Mouse (Mus musculus): Measurements from ENCODE around the gene Ap2a2. TPM values are rescaled to one million over a fixed set of nuclear protein-coding genes. Genes with fewer than 3 reads are reported as not detected.

Gene Ap2a2
- polyA plus RNA-seq, 1 experiment from 2014 or later = 54.8 TPM

GRCm38 (mm10) chr7:141670999-141671398, 109.0 kb downstream of the Ap2a2 start:
- WGBS = 68% methylated on average over 4 of the region's 4 CpGs
- no peak for ATAC-seq (ENCODE audit: extremely low read depth, insufficient number of reproducible peaks, low FRiP score, low TSS enrichment)
- H3K36me3 ChIP-seq = no peaks in the 10 kb centered on the region

GRCm38 (mm10) chr7:141671626-141672291, 109.8 kb downstream of the Ap2a2 start:
- WGBS = 70% methylated on average over 5 of the region's 5 CpGs
- no peaks in the 10 kb centered on the region for H3K27me3 ChIP-seq (replicated peaks)
- H3K36me3 ChIP-seq = no peaks in the 10 kb centered on the region
- H3K4me3 ChIP-seq = no peak overlapping the region
- H3K9ac ChIP-seq = no peak overlapping the region
- H3K4me1 ChIP-seq = no peaks in the 10 kb centered on the region
- H3K4me2 ChIP-seq = no peak overlapping the region
- ATAC-seq (ENCODE audit: extremely low read depth, insufficient number of reproducible peaks, low FRiP score, low TSS enrichment) = no peak
- no peak overlapping the region for H3K27ac ChIP-seq (replicated peaks)
- H3K9me3 ChIP-seq = no peaks in the 10 kb centered on the region

More at GRCm38 (mm10) chr7:141670999-141671398, 109.0 kb downstream of the Ap2a2 start:
- H3K4me2 ChIP-seq = no peak overlapping the region
- H3K9me3 ChIP-seq = no peaks in the 10 kb centered on the region
- H3K27me3 ChIP-seq (replicated peaks) = no peaks in the 10 kb centered on the region
- no peak overlapping the region for H3K9ac ChIP-seq
- H3K4me1 ChIP-seq = no peaks in the 10 kb centered on the region
- H3K4me3 ChIP-seq = no peak overlapping the region
- no peak overlapping the region for H3K27ac ChIP-seq (replicated peaks)

GRCm38 (mm10) chr7:141678922-141679321, 116.9 kb downstream of the Ap2a2 start:
- Histone ChIP-seq H3K4me1 (no peaks in the 10 kb centered on the region), H3K9ac (no peak overlapping the region), H3K27me3 (replicated peaks) (0 out of 2 replicates have a peak, but pooled peaks cover 6% of the 10 kb centered on the region), H3K4me3 (no peak overlapping the region), H3K9me3 (no peaks in the 10 kb centered on the region), H3K36me3 (no peaks in the 10 kb centered on the region), H3K4me2 (no peak overlapping the region), H3K27ac (replicated peaks) (no peak overlapping the region)
- ATAC-seq (ENCODE audit: extremely low read depth, insufficient number of reproducible peaks, low FRiP score, low TSS enrichment) = no peak
- WGBS = 69% methylated on average over 4 of the region's 4 CpGs

Small RNAs within 50 kb of the gene (microRNA-seq; reads per million reads assigned to microRNA genes)
- 1.4 reads per million for gene Mir7063

Other genes with a start within 250 kb of the Ap2a2 start
- gene Deaf1, start 234.5 kb upstream of the Ap2a2 start, polyA plus RNA-seq (2015; fragmentation: Nextera tagmentation; extraction: Ambion mirVana) = 35.5 and 37.4 TPM in 2 replicates
- 33.2 and 39.9 TPM in 2 replicates for gene Tmem80, start 234.4 kb upstream of the Ap2a2 start, polyA plus RNA-seq (2015; fragmentation: Nextera tagmentation; extraction: Ambion mirVana)
- 1.4 TPM in 2 replicates for gene Eps8l2, start 223.3 kb upstream of the Ap2a2 start, polyA plus RNA-seq (2015; fragmentation: Nextera tagmentation; extraction: Ambion mirVana)
- 248 and 250 TPM in 2 replicates for gene Taldo1, start 170.0 kb upstream of the Ap2a2 start, polyA plus RNA-seq (2015; fragmentation: Nextera tagmentation; extraction: Ambion mirVana)
- 27.0 and 29.9 TPM in 2 replicates for gene Gatd1, start 148.0 kb upstream of the Ap2a2 start, polyA plus RNA-seq (2015; fragmentation: Nextera tagmentation; extraction: Ambion mirVana)
- 8.1 and 9.8 TPM in 2 replicates for gene Cend1, start 132.7 kb upstream of the Ap2a2 start, polyA plus RNA-seq (2015; fragmentation: Nextera tagmentation; extraction: Ambion mirVana)
- 17.3 and 19.1 TPM in 2 replicates for gene Slc25a22, start 124.3 kb upstream of the Ap2a2 start, polyA plus RNA-seq (2015; fragmentation: Nextera tagmentation; extraction: Ambion mirVana)
- gene Pidd1, start 118.1 kb upstream of the Ap2a2 start, polyA plus RNA-seq (2015; fragmentation: Nextera tagmentation; extraction: Ambion mirVana) = 8.1 and 9.4 TPM in 2 replicates
- 871 and 874 TPM in 2 replicates for gene Rplp2, start 114.8 kb upstream of the Ap2a2 start, polyA plus RNA-seq (2015; fragmentation: Nextera tagmentation; extraction: Ambion mirVana)
- 42.6 and 45.7 TPM in 2 replicates for gene Pnpla2, start 107.0 kb upstream of the Ap2a2 start, polyA plus RNA-seq (2015; fragmentation: Nextera tagmentation; extraction: Ambion mirVana)
- gene Cracr2b, start 101.1 kb upstream of the Ap2a2 start, polyA plus RNA-seq (2015; fragmentation: Nextera tagmentation; extraction: Ambion mirVana) = 20.2 and 23.0 TPM in 2 replicates
- 28.5 and 31.4 TPM in 2 replicates for gene Cd151, start 94.8 kb upstream of the Ap2a2 start, polyA plus RNA-seq (2015; fragmentation: Nextera tagmentation; extraction: Ambion mirVana)
- gene Polr2l, start 87.0 kb upstream of the Ap2a2 start, polyA plus RNA-seq (2015; fragmentation: Nextera tagmentation; extraction: Ambion mirVana) = 67.3 and 76.3 TPM in 2 replicates
- gene Tspan4, start 86.9 kb upstream of the Ap2a2 start, polyA plus RNA-seq (2015; fragmentation: Nextera tagmentation; extraction: Ambion mirVana) = 64.5 and 68.8 TPM in 2 replicates
- gene Chid1, start 22.3 kb upstream of the Ap2a2 start, polyA plus RNA-seq (2015; fragmentation: Nextera tagmentation; extraction: Ambion mirVana) = 36.3 TPM in 2 replicates
- gene Muc6, start 93.1 kb downstream of the Ap2a2 start, polyA plus RNA-seq (2015; fragmentation: Nextera tagmentation; extraction: Ambion mirVana) = 0.11 and 0.23 TPM in 2 replicates
- 0.42 and 0.82 TPM in 2 replicates for gene Muc2, start 128.2 kb downstream of the Ap2a2 start, polyA plus RNA-seq (2015; fragmentation: Nextera tagmentation; extraction: Ambion mirVana)
- 0.01 TPM in 1 of 2 replicates, not detected in the other for gene Muc5ac, start 226.8 kb downstream of the Ap2a2 start, polyA plus RNA-seq (2015; fragmentation: Nextera tagmentation; extraction: Ambion mirVana)

Data from heart, embryonic 13.5 days (tissue).